Mouse (Mus musculus): Measurements from ENCODE around the gene Fam170b.

DNA sequence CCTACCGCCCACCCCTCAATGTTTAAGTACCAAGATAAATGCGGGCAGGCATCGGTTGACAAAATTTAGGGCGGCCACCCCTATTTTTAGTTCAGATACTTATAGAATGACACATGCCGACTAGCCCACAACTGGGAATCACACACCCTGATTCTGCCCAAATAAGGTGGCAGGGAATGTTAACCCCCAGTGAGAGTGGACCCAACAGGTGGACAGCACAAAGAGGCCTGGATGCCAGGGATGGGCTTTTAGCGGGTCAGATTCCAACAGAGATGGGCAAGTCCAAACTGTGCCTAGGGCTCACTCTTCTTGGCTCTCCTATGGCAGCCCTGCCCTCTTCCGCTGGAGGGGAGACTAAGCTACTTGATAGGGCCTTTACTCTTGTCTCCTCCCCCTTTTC, 33.7 kb upstream of the Fam170b start:
- TF ChIP-seq CTCF (IDR thresholded peaks at IDR 0.05; ENCODE audit: control insufficient read depth, insufficient read depth, insufficient read length): no peak
- no peak for TF ChIP-seq USF1 (IDR thresholded peaks at IDR 0.05; ENCODE audit: low read depth)
- no peak for TF ChIP-seq MAX (IDR thresholded peaks at IDR 0.05)
- TF ChIP-seq MYOD1 (IDR thresholded peaks at IDR 0.05; ENCODE audit: control insufficient read depth, insufficient read length, low read depth): no peak
